Mouse (Mus musculus) heart, embryonic 11.5 days (tissue): Measurements from ENCODE around the gene Lrmda. TPM values are rescaled to one million over a fixed set of nuclear protein-coding genes. Genes with fewer than 3 reads are reported as not detected.

Experiments used
- ATAC-seq: fragments of 200-750 bp; cut with Nextera tagmentation; replicated peaks from 2 replicates; pipeline ENCODE4 v1.8.0; 2017; ENCODE audit warnings: moderate library complexity; ENCODE audit not compliant: insufficient number of reproducible peaks, low FRiP score, low TSS enrichment
- H3K27ac ChIP-seq: fragments of 300-500 bp; sonication (generic); 2 replicates; pipeline ENCODE4 v1.5.1; 2014; ENCODE audit warnings: mild to moderate bottlenecking, low read depth, low read length
- H3K27me3 ChIP-seq: fragments of 300-500 bp; sonication (generic); 2 replicates; pipeline ENCODE4 v1.6.1; 2014; ENCODE audit warnings: mild to moderate bottlenecking, low read length, mixed read lengths; ENCODE audit not compliant: control insufficient read depth, insufficient read depth
- H3K36me3 ChIP-seq: fragments of 300-500 bp; sonication (generic); 2 replicates; pipeline ENCODE4 v1.6.1; 2014; ENCODE audit warnings: mild to moderate bottlenecking, low read length, moderate library complexity, mixed read lengths; ENCODE audit not compliant: control insufficient read depth, insufficient read depth
- H3K4me1 ChIP-seq: fragments of 300-500 bp; sonication (generic); 2 replicates; pipeline ENCODE4 v1.6.1; 2014; ENCODE audit warnings: low read length; ENCODE audit not compliant: control insufficient read depth, insufficient read depth
- H3K4me2 ChIP-seq: fragments of 300-500 bp; sonication (generic); 2 replicates; pipeline ENCODE4 v1.6.1; 2014; ENCODE audit warnings: mild to moderate bottlenecking, moderate library complexity
- H3K4me3 ChIP-seq: fragments of 300-500 bp; sonication (generic); 2 replicates; pipeline ENCODE4 v1.5.1; 2014; ENCODE audit warnings: low read depth, low read length
- H3K9ac ChIP-seq: fragments of 300-500 bp; sonication (generic); 2 replicates; pipeline ENCODE4 v1.6.1; 2014; ENCODE audit warnings: mild to moderate bottlenecking, low read depth, low read length, moderate library complexity
- H3K9me3 ChIP-seq: fragments of 300-500 bp; sonication (generic); replicated peaks from 2 replicates; pipeline ENCODE4 v1.6.1; 2016; ENCODE audit warnings: low read length; ENCODE audit not compliant: control insufficient read depth
- WGBS: fragments of 180-500 bp; shearing (Covaris S2); extraction: QIAGEN DNeasy Blood & Tissue Kit; methylation state at CpG from one replicate; pipeline ENCODE4 v1.1.7; 2014; ENCODE audit not compliant: insufficient replicate concordance; 5-methylcytosine and 5-hydroxymethylcytosine counted together
- polyA plus RNA-seq: library from polyadenylated mRNA; unstranded; fragments of >200 nt; fragmentation: Nextera tagmentation; extraction: Ambion mirVana; gene quantifications from 2 replicates; pipeline ENCODE4 v1.2.1, GENCODE M21; 2014

Gene Lrmda
- polyA plus RNA-seq, 1 experiment from 2014 or later, result 0.70 TPM

- WGBS, result 58% methylated on average over 4 of the region's 4 CpGs
These were observed 624.0 kb downstream of the Lrmda start for GRCm38 (mm10) chr14:22643494-22643893.

GRCm38 (mm10) chr14:22647879-22648611 lies 628.5 kb downstream of the Lrmda start:
- ATAC-seq, result peak; percentile 47; the same call in 1 of the 2 replicates
- Histone ChIP-seq H3K9ac (0 out of 2 replicates have a peak overlapping the region, but pooled peaks have one; percentile 16), H3K36me3 (no peaks in the 10 kb centered on the region), H3K4me3 (no peak overlapping the region), H3K27me3 (no peaks in the 10 kb centered on the region), H3K27ac (peak overlapping the region; percentile 6; the same call in 1 of the 2 replicates), H3K4me1 (peaks cover 36% of the 10 kb centered on the region), H3K9me3 (no peaks in the 10 kb centered on the region), H3K4me2 (no peak overlapping the region)
- 21% methylated on average over 9 of the region's 9 CpGs for WGBS

More at GRCm38 (mm10) chr14:22643494-22643893, 624.0 kb downstream of the Lrmda start:
- no peaks in the 10 kb centered on the region for H3K27me3 ChIP-seq
- no peaks in the 10 kb centered on the region for H3K36me3 ChIP-seq
- no peak overlapping the region for H3K4me3 ChIP-seq
- no peak overlapping the region for H3K9ac ChIP-seq
- H3K9me3 ChIP-seq, result no peaks in the 10 kb centered on the region
- H3K4me2 ChIP-seq, result no peak overlapping the region
- no peak for ATAC-seq
- peaks cover 17% of the 10 kb centered on the region for H3K4me1 ChIP-seq
- H3K27ac ChIP-seq, result no peak overlapping the region

- no peak overlapping the region for H3K4me3 ChIP-seq
- no peaks in the 10 kb centered on the region for H3K27me3 ChIP-seq
- no peaks in the 10 kb centered on the region for H3K9me3 ChIP-seq
- no peak for ATAC-seq
- H3K4me2 ChIP-seq, result no peak overlapping the region
- no peak overlapping the region for H3K9ac ChIP-seq
- WGBS, result 23% methylated on average over 5 of the region's 5 CpGs
- no peak overlapping the region for H3K27ac ChIP-seq
- no peaks in the 10 kb centered on the region for H3K36me3 ChIP-seq
- peaks cover 36% of the 10 kb centered on the region for H3K4me1 ChIP-seq
These were observed 629.9 kb downstream of the Lrmda start for GRCm38 (mm10) chr14:22649411-22649911.

GRCm38 (mm10) chr14:22649985-22650984 lies 630.8 kb downstream of the Lrmda start:
- Histone ChIP-seq H3K27ac (no peak overlapping the region), H3K4me2 (peak overlapping the region; percentile 17), H3K9me3 (no peaks in the 10 kb centered on the region), H3K9ac (no peak overlapping the region), H3K36me3 (no peaks in the 10 kb centered on the region), H3K4me1 (peaks cover 36% of the 10 kb centered on the region), H3K27me3 (no peaks in the 10 kb centered on the region), H3K4me3 (no peak overlapping the region)
- ATAC-seq, result no peak
- 33% methylated on average over 17 of the region's 17 CpGs for WGBS

GRCm38 (mm10) chr14:22651131-22651952 lies 631.8 kb downstream of the Lrmda start:
- Histone ChIP-seq H3K4me1 (peaks cover 35% of the 10 kb centered on the region), H3K9ac (no peak overlapping the region), H3K27me3 (no peaks in the 10 kb centered on the region), H3K27ac (no peak overlapping the region), H3K4me3 (no peak overlapping the region), H3K9me3 (no peaks in the 10 kb centered on the region), H3K4me2 (peak overlapping the region; percentile 17), H3K36me3 (no peaks in the 10 kb centered on the region)
- no peak for ATAC-seq
- WGBS, result 31% methylated on average over 14 of the region's 14 CpGs

GRCm38 (mm10) chr14:22662496-22662895 lies 643.0 kb downstream of the Lrmda start:
- Histone ChIP-seq H3K4me1 (peaks cover 13% of the 10 kb centered on the region; the same call in 1 of the 2 replicates), H3K36me3 (no peaks in the 10 kb centered on the region), H3K4me2 (no peak overlapping the region), H3K9me3 (no peaks in the 10 kb centered on the region), H3K9ac (no peak overlapping the region), H3K4me3 (no peak overlapping the region), H3K27ac (no peak overlapping the region), H3K27me3 (peaks cover 6% of the 10 kb centered on the region; the same call in 1 of the 2 replicates)
- no peak for ATAC-seq
- 46% methylated on average over 3 of the region's 3 CpGs for WGBS

- H3K27me3 ChIP-seq, result peaks cover 6% of the 10 kb centered on the region; the same call in 1 of the 2 replicates
- ATAC-seq, result no peak
These were observed 646.9 kb downstream of the Lrmda start for GRCm38 (mm10) chr14:22666437-22666836.

GRCm38 (mm10) chr14:22668302-22668701 lies 648.8 kb downstream of the Lrmda start:
- no peak overlapping the region for H3K27ac ChIP-seq
- H3K36me3 ChIP-seq, result no peaks in the 10 kb centered on the region
- no peak overlapping the region for H3K4me3 ChIP-seq
- 21% methylated on average over 8 of the region's 8 CpGs for WGBS
- H3K9ac ChIP-seq, result no peak overlapping the region
- peaks cover 25% of the 10 kb centered on the region for H3K4me1 ChIP-seq
- H3K9me3 ChIP-seq, result no peaks in the 10 kb centered on the region
- H3K4me2 ChIP-seq, result no peak overlapping the region
- no peak for ATAC-seq
- 0 out of 2 replicates have a peak, but pooled peaks cover 4% of the 10 kb centered on the region for H3K27me3 ChIP-seq

More at GRCm38 (mm10) chr14:22666437-22666836, 646.9 kb downstream of the Lrmda start:
- Histone ChIP-seq H3K4me1 (peaks cover 25% of the 10 kb centered on the region), H3K36me3 (no peaks in the 10 kb centered on the region), H3K9me3 (no peaks in the 10 kb centered on the region), H3K4me2 (no peak overlapping the region), H3K4me3 (no peak overlapping the region), H3K27ac (no peak overlapping the region), H3K9ac (no peak overlapping the region)
- WGBS, result 23% methylated on average over 3 of the region's 3 CpGs
